Mouse (Mus musculus) myocyte (in vitro differentiated cells): ENCODE measurements around the gene Cd81.

Source experiments
- E2F4 ChIP-seq: IDR thresholded peaks from one replicate; pipeline ENCODE4 v1.6.1; 2011; ENCODE audit warnings: mild to moderate bottlenecking, control low read depth, moderate library complexity; ENCODE audit not compliant: insufficient read depth
- MAX ChIP-seq: IDR thresholded peaks from one replicate; pipeline ENCODE4 v1.6.1; 2011; ENCODE audit warnings: low read depth, mild to moderate bottlenecking, control low read depth
- MYOG ChIP-seq, 3 experiments: IDR thresholded peaks; one replicate each; pipeline ENCODE4 v1.6.1; 2011; ENCODE audit warnings: control low read depth in 2 of 3, low read depth in 2 of 3, mild to moderate bottlenecking in 2 of 3; ENCODE audit not compliant: insufficient read length in 2 of 3, control insufficient read depth in 1 of 3, insufficient read depth in 1 of 3
- POLR2A ChIP-seq: IDR thresholded peaks from one replicate; pipeline ENCODE4 v1.6.1; 2011; ENCODE audit warnings: low read depth, mild to moderate bottlenecking, control low read depth, moderate library complexity; ENCODE audit not compliant: insufficient read length
- POLR2AphosphoS2 ChIP-seq: IDR thresholded peaks from one replicate; pipeline ENCODE4 v1.6.1; 2011; ENCODE audit warnings: low read depth, control low read depth; ENCODE audit not compliant: insufficient read length
- SRF ChIP-seq: IDR thresholded peaks from one replicate; pipeline ENCODE4 v1.6.1; 2011; ENCODE audit warnings: low read depth; ENCODE audit not compliant: control insufficient read depth, insufficient read length
- TCF12 ChIP-seq: IDR thresholded peaks from one replicate; pipeline ENCODE4 v1.6.1; 2011; ENCODE audit warnings: mild to moderate bottlenecking, control low read depth; ENCODE audit not compliant: poor library complexity, insufficient read depth, severe bottlenecking
- USF1 ChIP-seq: IDR thresholded peaks from one replicate; pipeline ENCODE4 v1.6.1; 2011; ENCODE audit warnings: low read depth, mild to moderate bottlenecking, control low read depth, moderate library complexity

DNA sequence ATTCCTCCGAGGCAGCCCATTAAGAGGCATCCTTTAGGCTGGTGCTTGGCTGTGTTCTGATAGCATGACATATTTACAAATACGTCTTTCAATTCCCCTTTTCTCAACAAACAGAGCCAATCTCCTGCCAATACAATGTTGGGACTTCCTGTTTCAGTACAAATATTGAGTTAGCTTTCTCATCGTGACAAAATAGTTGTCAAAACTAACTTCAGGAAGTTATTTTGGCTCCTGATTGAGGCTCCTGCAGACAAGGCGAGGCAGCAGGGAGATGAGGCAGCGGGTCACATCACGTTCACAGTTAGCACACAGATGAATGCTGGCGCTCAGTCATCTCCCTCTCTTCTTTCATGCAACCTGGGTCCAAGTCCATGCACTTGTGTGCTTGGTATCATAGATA is 6.2 kb upstream of the Cd81 start:
- TF ChIP-seq TCF12 (no peak), POLR2AphosphoS2 (no peak), POLR2A (no peak), MYOG (IDR thresholded peaks at IDR 0.05; ENCODE audit: control insufficient read depth in 1 of 3, insufficient read depth in 1 of 3, insufficient read length in 2 of 3, low read depth in 2 of 3) (no peak), USF1 (no peak), E2F4 (no peak), MAX (no peak), SRF (no peak)
